Mouse (Mus musculus): Measurements from ENCODE around the gene Abraxas1.
A peak's percentile ranks its signal among the peaks of the same experiment; 100 is the strongest.

Gene Abraxas1

GRCm38 (mm10) chr5:100825975-100826374 is 5.2 kb upstream of the Abraxas1 start:
- no peak for DNase-seq (ENCODE audit: low read depth, low spot score)

DNA sequence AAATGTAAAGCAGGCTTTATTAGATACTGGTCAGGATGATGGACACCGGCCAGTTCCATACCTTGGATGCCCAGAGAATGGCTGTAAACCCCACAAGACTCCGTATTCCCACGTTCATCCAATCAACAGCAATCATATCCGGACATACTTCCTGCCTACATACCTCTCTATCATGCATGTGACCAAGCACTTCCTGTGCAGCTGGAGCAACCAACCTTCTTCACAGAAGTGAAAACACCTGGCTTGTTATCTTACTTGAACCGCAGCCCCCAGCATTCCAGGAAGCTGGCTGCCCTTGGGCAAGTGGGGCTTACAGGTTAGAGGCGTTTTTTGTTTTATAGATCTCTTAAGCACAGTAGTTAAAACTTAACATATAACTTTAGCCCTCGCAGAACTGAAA is 2.1 kb upstream of the Abraxas1 start:
- no peak for DNase-seq (ENCODE audit: low read depth, low spot score)

DNA sequence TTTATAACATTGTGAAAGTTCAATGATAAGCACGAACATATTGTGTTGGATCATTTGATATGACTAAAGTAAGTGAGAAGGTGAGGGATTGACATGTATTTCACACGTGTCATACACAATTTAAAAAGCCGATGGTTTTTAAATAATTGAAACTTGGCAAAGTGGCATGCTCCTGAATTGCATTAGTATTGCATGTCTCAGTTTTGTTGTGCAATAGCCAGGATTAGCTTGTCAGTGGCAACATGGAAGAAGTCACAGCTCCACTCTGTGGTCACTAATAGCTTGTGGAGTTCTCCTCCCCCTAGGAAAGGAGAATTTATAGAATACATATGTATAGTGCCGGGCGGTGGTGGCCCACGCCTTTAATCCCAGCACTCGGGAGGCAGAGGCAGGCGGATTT is 610 bp upstream of the Abraxas1 start:
- no peak for DNase-seq (ENCODE audit: low read depth, low spot score)

GRCm38 (mm10) chr5:100819568-100820480 is 941 bp downstream of the Abraxas1 start:
- DNase-seq (ENCODE audit: low read depth, low spot score), result no peak

- DNase-seq (ENCODE audit: low read depth, low spot score), result no peak
These were observed 2.4 kb downstream of the Abraxas1 start for GRCm38 (mm10) chr5:100818341-100818740.

GRCm38 (mm10) chr5:100798165-100798860 is 22.5 kb downstream of the Abraxas1 start, which contains the start of the genes Helq and Mrps18c:
Helq (minus strand) TSS chr5:100798598.
Mrps18c (plus strand) TSS chr5:100798627.
- DNase-seq (ENCODE audit: low read depth, low spot score), result peak; percentile 91

DNA sequence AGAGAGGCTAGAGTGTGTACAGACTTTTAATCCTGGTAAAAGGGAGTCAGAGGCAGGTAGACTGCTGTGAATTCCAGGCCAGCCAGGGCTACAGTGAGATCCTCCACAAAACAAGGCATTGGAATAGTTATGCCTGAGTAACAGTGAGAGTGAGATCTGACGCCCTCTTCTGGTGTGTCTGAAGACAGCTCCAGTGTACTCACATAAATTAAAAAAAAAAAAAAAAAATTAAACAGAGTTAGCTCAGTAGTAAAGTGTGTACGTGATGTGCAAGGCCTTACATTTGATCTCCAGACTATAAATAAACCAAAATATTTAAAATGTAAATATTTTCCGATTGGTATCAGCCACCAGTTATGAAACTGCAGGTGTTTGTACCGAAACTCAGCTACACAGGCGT is 26.7 kb downstream of the Abraxas1 start:
- DNase-seq (ENCODE audit: low read depth, low spot score), result no peak

- DNase-seq (ENCODE audit: low read depth, low spot score), result no peak
These were observed 28.5 kb downstream of the Abraxas1 start for GRCm38 (mm10) chr5:100792261-100792660.

DNA sequence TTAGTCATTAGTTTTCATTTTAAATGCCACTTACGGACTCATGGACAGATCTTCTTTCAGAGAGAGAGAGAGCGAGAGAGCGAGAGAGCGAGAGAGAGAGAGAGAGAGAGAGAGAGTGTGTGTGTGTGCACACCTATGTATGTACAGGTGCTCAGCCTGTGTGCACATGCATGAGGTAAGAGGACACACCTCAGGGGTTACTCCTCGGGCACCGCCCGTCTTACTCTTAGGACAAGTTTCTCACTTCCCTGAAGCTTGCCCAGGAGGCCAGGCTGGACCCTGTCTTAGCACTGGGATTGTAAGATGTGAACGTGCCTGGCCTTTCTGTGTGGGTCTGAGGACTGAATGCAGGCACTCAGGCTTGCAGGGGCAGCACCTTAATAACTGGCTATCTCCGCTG is 33.2 kb downstream of the Abraxas1 start:
- DNase-seq (ENCODE audit: low read depth, low spot score), result no peak

DNA sequence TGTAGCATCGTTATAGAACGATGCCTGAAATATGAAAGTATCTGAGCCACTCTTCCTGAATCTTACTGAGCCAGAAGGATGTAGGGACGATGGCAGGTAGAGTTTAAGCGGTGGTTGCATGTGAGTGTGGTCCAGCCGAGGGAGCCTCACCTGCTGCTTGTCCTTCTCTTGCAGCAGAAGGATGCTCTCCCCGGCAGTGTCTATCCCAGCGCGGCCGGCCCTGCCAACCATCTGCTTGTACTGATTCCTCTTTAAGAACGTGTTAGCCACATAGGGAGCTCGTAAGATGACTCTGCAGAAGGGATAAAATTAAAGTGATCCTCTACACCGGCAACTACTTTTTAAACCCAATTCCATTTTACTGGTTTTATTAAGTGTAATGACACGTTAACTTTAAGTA is 41.8 kb downstream of the Abraxas1 start:
- no peak for DNase-seq (ENCODE audit: low read depth, low spot score)

GRCm38 (mm10) chr5:100776900-100777299 is 43.9 kb downstream of the Abraxas1 start:
- no peak for DNase-seq (ENCODE audit: low read depth, low spot score)

DNA sequence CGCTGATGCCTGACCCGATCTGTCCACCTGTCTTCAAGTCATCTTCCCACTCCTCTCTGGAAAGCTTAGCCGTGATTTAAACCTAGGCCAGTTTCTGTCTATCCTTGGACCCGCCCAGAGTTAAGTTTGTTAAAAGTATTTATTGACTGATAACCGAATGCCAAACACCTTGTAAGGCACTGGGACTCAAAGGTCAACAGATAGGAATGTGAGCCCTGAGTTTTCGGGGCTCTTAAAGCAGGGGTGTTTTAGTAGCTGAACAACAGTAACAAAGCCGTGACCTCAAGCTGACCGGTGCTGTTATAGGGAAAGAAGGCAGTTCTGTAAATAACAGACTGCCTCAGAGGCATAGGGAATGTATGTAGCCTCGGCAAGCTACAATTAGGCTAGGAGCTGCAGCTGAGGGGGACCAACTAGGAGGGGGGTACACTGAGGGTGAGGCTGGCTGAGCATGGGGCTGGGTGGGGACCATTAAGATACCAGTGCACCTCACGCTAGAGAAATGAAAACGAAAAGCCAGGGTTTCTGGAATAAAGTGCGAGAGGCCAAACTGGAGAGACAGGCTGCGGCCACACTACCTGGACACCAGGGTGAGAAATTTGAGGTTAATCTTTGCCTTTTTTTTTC is 44.9 kb downstream of the Abraxas1 start:
- no peak for DNase-seq (ENCODE audit: low read depth, low spot score)

DNA sequence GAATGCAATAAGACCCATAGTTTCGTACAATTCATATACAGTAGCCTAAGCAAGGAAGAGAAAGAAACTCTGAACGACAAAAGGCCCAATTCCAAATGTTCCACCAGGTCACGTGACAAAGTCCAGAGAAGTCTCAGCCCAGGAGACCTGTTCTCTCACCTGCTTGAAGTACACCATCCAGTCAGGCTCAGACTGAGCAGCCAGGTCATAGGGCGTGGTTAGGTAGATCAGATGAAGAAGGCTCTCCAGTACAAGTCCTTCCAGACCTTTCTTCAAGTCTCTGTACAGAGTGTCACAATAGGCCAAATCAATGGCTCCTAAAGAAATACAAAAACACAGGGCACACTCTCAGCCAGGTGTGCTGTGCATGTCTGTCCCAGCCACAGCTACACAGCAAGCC is 49.2 kb downstream of the Abraxas1 start:
- DNase-seq (ENCODE audit: low read depth, low spot score), result no peak

DNA sequence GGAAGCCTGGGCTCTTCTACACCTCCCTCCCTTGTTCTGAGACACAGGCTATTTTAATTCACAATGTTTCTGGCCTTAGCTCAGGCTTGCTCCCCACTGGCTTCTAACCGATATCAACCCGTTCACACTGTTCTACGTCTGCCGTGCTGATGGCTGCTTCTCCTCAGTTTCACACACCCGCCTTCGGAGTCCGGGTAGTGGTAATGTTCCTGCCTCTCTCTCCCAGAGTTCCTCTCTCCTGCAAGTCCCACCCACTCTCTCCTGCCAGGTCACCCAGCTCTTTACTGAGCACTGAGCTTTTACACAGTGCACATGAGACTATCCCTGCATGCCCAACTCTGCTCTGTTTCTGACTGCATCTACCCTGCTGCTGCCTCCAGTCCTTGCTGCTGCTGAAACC is 54.7 kb downstream of the Abraxas1 start:
- no peak for DNase-seq (ENCODE audit: low read depth, low spot score)

DNA sequence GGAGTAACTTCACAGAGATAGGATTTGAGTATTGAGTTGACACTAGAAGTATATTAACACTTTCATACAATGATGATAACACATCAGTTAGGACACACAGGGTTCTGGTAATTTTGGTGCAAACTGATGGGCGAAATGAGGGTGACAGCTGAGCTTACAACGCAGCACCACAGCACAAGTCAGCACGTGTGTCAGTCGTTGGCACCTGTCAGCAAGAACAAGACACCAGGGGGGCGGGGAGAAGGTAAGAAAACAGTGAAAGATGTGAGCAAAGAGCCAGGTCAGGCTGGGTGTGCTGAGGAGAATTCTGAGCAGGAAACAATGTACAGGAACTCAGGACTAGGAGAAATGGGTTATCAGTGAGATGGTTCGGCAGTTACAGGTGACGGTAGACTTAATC is 59.0 kb downstream of the Abraxas1 start:
- DNase-seq (ENCODE audit: low read depth, low spot score), result no peak

DNA sequence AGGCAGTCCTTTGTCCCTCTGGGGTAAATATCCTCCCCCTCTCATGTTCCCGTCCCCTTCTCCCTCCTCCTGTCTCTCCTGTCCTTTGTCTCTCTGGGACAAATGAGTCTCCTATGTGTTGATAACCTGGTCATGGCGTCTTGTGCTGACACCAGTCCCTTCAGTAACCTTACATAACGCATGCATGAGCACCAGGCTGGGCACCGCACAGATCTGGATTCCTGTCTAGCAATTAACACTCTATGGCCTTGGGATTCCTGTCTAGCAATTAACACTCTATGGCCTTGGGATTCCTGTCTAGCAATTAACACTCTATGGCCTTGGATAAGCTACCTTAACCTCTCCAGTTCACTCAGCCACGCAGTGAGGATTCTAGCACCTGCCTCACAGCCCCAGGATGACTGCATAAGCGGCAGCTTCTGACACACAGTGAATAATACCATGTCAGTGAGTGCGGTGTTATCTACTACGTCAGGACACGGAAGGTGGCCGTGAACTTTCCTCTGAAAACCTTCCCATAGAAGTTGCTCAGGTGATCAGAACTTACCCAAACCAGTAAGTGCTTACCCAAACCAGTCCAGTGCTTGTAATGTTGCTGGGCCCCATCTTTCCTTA is 60.6 kb downstream of the Abraxas1 start:
- DNase-seq (ENCODE audit: low read depth, low spot score), result no peak

GRCm38 (mm10) chr5:100758121-100758520 is 62.6 kb downstream of the Abraxas1 start:
- no peak for DNase-seq (ENCODE audit: low read depth, low spot score)
